Mouse (Mus musculus): Measurements from ENCODE around the gene Nxn.

Gene Nxn

GRCm38 (mm10) chr11:76399587-76400330 is 819 bp upstream of the Nxn start:
- peak; percentile 86 for DNase-seq

DNA sequence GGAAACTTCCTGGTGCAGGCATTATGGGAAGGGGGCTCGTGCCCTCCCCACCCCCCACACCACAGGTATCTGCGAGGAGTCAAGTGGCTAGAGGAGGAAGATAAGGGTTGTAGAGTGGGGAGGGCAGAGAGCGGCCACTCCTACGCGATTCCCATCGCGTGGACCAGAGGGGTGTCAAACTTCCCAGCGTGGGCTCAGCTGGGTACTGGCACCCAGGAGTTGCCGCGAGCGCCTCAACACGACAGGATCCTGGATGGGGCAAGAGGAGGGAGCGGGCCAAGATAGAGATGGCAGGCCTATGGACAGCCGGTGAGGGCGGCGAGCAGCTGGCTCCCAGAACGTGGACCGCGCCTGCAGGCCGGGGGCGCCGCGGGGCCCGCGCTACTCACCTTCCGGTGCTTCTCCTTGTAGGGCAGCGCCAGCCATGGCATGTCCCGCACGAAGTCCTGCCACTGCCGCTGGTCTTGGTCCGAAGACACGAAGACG is 585 bp downstream of the Nxn start:
- DNase-seq: peak; percentile 64

- no peak for DNase-seq
Measured at GRCm38 (mm10) chr11:76397650-76398311, 1.2 kb downstream of the Nxn start.

DNA sequence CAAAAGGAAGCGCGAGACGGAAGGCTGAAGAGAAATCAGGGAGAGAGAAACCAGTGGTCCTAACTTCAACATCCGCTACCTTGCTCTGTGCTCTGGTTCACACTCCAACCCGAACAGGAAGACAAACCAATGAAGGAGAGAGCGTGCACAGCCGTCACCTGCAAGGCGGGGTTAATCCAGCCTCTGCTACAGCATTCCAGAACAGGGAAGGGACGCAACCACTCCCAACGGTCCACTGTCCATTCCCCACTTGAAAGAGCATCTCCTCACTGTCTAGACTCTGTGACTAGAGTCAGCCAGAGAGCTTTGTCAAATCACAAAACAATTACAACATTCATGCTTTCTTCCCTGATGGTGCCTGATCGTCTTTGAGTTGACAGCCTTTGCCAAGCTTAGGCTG is 5.9 kb downstream of the Nxn start:
- no peak for DNase-seq

- no peak for DNase-seq
Measured at GRCm38 (mm10) chr11:76392532-76392931, 6.4 kb downstream of the Nxn start.

- no peak for DNase-seq
Measured at GRCm38 (mm10) chr11:76388711-76389110, 10.2 kb downstream of the Nxn start.

DNA sequence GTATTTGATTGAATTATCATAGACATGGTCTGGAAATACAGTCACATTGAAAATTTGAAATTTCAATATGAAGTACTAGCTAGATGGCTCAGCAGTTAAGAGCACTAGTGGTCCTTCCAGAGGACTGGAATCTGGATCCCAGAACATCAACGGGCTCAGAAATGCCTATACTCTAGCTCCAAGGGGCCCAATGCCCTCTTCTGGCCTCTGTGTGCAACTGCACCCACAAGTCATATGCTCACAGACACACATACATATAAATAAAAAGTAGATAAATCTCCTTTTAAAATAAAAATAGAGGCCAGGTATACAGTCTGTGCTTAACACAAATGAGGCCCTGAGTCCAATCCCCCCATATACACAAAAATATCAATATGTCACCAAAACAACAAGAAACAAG is 11.8 kb downstream of the Nxn start:
- no peak for DNase-seq

GRCm38 (mm10) chr11:76385746-76386145 is 13.2 kb downstream of the Nxn start:
- no peak for DNase-seq

DNA sequence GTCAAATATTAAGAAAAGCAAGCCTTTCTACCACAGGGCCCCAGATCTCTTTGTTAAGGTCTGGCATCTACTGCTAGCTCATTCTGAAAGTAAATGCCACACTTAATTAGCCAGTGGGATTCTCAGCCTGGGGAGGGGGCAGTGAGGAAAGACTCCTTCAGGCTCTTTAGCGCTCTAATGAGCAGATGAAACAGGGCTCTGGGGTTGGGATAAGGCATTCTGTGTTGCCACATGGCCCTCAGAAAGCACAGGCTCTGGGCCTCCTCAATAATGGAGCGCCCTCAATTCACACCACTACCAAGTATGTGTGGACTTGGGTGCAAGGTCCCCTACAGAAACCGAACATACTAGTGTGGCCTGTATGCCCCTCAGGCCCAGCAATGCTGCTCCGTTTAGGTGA is 13.9 kb downstream of the Nxn start:
- no peak for DNase-seq

DNA sequence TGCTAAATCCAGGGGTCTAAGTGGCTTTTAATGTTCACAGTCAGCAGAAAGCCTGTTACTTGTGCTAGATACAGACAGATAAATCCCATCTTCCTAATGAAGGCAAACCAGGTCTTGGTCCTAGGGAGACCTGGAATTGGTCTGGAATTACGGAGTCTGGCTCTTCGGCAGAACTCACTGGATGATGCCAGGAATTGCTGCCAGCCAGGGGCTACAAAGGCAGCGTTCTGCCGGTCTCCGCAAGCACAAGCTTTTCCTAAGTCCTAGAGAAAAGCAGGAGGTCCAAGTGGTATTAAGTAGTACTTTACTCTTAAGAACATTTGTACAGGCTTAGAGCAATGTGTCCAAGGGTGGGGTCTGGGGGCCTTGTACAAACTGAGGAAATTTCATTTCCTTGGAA is 14.6 kb downstream of the Nxn start:
- DNase-seq: no peak

GRCm38 (mm10) chr11:76382711-76383324 is 16.1 kb downstream of the Nxn start:
- DNase-seq: no peak

DNA sequence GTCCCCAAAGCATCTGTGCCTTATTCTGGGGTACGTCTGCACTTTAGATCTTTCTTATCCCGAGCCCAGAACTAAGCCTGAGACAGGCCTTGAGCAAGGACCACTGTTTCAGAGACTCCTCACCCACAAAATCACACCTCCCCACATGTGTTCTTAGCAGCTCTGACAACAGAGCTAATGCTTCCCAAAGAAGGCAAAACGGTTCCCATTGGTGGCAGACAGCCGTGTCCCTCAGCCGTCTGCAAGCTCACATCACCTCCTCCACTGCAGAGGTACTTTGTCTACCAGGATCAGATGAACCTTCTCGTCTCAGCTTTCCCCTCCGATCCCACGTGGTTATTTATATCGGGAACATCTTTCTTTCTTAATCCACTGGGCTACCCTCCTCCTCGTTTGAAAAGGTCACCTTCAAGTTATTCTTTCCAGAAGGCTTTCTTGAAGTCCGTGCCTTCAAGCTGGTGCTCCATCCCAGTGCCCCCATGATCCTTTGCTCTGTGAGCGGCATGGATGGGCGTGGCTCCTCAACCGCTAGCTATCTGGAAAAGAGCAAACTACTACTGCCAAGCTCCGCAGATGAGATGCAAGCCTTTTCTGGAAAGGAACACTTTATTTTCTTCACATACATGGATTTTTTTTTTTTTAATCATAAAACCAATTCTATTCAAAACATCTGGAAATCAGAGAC is 17.6 kb downstream of the Nxn start:
- no peak for DNase-seq

DNA sequence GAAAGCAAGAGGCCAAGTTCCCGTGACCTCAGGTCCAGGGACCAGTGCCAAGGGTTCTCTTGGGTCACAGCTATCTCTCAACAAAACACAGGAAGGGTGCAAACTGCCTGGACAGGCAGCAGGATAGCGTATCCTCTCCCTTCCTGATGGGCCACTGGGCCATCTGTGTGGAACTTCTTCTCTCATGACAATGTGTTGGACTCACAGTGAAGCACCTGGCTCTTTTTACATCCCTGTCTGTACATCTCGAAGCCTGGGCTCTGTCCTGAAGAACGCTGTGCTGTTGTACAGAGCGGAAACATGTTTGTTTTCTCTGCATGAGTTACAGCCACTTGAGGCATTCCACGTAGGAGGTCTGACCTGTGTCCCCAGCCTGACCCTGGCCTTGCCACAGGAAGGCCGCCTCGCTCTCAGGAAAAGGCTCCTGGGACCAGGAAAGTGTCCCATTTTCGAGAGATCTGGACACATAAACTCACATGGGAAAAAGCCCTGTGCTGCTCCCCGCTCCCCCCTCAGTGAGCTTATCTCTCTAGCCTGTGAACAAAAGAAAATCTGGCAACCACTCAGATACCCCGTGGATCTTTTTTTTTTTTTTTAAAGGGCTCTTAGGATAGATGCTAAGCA is 18.9 kb downstream of the Nxn start:
- no peak for DNase-seq

GRCm38 (mm10) chr11:76376425-76376824 is 22.5 kb downstream of the Nxn start:
- no peak for DNase-seq

GRCm38 (mm10) chr11:76374491-76375185 is 24.3 kb downstream of the Nxn start:
- no peak for DNase-seq

DNA sequence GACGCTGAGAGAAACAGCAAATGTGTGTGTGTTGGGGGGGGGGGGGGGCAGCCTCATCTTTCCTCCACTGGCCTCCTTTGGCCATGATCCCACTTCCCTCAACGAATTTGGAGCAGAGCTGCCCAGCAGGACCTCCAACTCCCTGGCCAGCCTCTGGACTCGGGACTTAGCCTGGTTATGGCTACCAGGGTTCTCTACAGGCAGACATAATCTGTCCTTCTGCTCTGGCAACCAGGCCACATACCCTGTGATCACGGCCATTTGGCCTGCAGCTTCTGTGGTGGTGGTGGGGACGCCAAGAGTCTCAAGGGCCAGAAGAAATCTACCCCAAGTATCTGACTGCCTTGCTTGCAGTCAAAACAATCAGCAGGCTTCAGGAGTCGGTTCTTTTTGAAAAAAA is 26.4 kb downstream of the Nxn start:
- peak; percentile 72 for DNase-seq

DNA sequence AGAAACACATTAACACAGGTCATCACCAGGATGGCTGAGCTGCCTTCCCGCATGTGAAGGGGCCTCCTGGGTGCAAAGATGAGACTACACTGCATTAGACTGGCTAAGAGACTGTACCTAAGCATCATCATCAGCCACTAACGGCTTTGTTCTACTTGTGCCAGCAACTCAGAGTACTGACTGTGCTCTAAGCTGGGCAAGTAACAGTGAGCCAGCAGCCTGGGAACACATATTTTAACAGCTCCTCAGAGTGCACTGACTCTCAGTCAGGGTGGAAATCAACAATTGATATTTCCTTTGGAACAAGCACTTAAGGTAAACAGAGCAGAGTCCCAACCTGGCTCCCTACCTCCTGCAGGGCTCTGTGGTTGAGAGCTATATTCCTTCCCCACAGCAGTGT is 26.8 kb downstream of the Nxn start:
- DNase-seq: no peak

DNA sequence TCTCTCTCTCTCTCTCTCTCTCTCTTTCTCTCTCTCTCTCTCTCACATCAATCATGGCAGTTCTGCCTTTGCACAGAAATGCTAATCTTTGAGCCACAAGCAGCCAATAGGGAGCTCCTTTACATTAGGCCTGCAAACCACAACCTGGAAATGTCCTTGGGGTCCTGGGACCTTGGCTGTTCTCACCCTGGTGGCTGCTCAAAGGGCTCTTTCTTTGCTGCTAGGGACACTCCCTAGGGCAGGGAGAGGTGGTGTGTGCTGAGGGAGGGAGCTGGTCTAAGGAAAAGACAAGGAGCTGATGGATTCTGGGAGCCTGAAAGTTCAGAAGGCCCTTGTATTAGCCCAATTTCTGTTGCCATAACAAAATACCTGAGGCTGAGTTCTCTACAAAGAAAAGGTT is 28.4 kb downstream of the Nxn start:
- no peak for DNase-seq

- no peak for DNase-seq
Measured at GRCm38 (mm10) chr11:76366720-76367119, 32.2 kb downstream of the Nxn start.

DNA sequence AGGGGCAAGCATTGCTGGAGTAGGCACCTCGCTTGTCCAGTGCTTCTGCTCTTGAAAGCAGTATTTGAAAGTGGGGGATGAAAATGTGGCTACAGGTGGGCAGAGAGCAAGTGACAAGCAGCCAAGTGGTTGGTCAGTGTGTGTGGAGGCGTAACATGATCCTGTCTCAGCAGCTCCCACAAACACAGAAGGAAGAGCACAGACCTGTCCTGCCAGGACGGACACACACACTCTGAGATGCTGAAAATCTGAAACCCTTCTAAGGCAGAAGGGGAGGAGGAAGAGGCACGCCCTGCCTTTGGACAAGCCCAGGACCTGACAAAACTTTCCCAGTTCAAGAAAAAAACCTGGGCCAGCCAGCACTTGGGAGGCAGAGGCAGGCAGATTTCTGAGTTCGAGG is 34.9 kb downstream of the Nxn start:
- no peak for DNase-seq

DNA sequence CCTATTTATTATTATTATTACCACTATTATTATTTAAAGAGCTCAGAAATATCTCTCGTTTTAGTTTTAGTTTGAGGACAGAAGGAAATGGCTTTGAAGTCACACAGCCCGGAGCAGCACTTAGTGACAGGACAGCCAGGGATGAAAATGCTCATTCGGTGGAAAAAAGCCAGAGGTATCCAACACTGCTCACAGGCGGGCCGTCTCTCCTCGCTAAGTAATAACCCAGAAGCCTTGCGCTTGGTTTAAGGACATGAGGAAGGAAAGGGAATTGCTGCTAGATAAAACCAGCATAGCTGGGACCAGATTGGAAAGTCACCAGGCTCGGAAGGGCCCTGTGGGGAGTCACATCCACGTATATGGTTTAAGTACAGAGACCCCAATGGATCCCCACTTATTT is 35.3 kb downstream of the Nxn start:
- no peak for DNase-seq

DNA sequence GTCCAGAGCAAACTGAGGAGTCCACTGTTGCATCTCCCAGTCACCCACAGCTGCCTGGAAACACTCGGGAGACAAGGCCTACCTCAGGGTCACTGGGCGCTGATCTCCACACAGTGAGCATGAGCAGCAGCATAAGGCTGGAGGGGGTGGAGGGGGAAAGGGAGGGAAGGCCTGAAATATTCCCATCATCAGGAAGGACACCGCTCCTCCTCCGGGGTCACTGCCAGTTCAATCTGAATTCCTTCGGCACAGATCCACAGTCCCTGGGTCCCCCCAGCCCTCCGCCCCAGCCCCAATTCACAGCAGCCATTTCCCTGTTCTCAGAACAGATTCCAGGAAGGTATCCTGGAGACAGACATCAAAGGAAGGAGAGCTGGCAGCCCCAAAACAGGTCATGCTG is 35.8 kb downstream of the Nxn start:
- DNase-seq: no peak

DNA sequence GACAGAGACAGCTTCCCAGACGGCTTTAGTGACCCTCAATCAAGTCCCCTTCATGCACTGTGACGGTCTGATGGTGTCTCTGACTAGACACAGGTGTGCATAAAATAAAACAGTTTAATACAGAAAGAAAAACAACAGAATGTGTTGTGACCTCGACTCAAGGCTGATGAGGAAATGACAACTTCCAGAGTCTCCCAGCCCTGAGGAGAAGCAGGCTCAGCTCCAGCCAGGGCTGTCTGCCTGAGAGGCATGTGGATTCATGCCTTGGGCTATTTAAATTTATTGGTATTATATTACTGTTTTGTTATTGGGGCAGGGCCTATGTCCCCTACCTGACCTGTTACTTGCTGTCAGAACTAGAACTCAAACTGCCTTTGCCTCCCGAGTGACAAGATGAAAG is 37.5 kb downstream of the Nxn start:
- no peak for DNase-seq
